Mouse (Mus musculus) NIH3T3 (cell line): ENCODE results near the gene Hoxd8.

Experiments
- DNase-seq: peaks from one replicate; pipeline ENCODE4 v3.0.0-alpha.2; 2012; ENCODE audit warnings: low read depth

The Hoxd8 gene

GRCm38 (mm10) chr2:74714881-74715280 lies 10.5 kb downstream of the Hoxd8 start:
- peak; percentile 82 for DNase-seq

DNA sequence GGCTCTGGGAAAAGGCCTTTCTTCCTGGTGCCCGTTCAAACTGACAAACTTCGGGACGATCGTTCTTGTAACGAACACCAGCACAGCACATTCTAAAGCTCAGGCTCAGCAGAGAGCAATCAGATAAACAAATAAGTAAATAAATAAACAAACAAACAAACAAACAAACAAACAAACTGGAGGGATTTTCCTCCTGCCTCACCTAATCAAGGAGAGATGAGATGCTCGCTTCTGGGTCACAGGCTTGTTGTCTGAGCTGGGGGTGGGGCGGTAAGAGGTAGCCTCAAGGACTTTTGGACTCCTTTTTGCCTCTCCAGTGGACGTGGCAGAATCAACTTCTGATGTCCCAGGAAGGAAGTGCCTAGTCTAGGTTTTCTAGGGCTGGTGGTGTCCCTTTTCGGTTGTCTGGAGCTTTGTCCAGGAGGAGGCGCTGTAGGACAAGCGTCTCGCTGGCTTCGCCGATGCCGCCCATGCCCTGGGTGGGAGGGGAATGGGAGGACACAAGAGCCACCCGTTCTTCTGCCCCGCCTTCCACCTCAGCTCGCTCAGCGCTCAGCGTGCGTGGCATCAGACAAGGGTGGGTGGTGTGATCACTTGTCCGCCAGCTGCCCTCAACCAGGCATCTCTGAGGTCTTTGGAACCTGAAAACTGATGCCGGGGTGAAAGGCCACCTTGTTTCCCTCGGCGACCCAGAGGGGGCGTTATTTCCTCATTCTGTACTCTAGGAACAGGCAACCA lies 11.3 kb downstream of the Hoxd8 start:
- DNase-seq, result peak; percentile 98

DNA sequence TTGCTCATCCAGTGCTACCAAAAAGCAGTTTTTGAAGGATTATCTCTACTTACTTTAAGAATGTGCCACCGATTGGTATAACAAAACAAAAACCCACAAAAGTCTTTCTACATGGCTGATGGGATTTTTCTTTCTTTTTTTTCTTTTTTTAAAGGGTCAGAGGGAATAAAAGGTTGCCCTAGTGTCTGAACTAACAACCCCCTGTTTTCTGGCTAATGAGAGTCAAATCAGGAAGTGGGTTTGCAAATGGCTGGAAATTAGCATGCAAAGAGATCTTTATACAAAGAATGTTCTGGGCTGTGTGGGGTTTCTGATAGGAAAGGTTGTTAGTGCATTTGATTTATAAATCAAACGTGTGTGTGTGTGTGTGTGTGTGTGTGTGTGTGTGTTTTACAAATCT lies 16.0 kb downstream of the Hoxd8 start:
- no peak for DNase-seq

DNA sequence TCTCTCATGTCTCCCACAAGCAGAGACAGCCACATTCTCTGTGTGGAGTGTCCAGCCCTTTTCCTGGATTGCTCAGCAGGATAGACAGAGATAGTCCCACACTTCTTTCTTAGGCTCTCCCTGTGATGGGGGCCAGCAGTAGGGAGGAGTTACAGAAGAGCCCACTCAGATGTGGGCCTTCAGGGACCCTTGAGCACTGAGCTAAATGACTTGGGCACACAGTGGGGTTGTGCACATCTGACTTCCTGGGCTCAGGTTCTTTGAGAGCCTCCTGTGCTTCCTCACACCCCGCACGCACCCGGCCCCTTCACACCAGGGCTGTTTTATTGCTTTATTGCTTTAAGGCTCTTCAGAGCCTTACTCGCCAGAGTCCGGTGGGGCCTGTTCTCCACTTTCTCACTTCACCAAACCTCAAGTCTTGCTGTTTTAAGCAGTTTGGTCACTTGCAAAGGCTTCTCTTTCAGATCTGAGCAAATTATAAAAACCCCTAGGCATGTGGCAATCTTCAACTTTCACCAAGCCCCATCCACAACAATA lies 16.6 kb downstream of the Hoxd8 start:
- no peak for DNase-seq

DNA sequence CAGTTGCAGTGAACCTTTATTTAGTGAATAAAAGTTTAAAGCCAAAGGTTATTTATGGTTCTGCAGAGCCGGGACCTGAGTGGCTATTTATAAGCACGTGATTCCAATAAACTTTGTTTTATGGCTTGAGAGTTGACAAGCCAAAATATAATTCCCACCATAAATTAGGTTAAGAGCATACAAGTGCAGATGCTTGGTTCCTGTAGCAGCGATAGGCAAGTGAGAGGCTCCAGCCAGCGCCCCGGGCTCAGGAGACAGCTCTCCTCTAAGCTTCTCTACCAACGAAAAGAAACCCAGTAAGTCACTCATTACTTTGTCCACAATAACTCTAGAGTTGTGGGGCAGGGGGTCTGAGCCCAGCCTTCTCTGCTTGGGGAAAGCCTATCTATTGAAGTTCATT lies 17.5 kb downstream of the Hoxd8 start:
- DNase-seq, result no peak

- DNase-seq, result no peak
Measured at GRCm38 (mm10) chr2:74722949-74723348, 18.5 kb downstream of the Hoxd8 start.

- DNase-seq, result peak; percentile 53
Measured at GRCm38 (mm10) chr2:74724244-74725015, 20.0 kb downstream of the Hoxd8 start.

DNA sequence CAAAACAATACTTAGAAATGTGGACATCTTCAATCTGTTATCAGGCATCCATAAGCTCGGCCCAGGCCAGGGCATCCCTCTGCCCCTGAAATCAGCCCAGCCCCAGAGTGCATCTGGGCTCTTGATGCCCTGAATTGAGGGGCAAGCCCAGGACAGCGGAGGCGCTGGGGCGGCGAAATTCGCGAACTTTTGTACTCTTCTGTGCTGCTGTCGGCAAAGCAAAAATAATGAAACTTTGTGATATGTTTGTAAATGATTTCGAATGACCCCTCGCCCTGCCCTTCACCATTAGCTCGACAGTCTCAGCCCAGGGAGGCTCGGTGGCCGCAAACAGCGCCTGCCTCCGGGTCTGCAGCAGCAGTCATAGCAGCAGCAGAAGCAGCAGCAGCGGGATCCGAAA lies 20.8 kb downstream of the Hoxd8 start:
- DNase-seq, result no peak

DNA sequence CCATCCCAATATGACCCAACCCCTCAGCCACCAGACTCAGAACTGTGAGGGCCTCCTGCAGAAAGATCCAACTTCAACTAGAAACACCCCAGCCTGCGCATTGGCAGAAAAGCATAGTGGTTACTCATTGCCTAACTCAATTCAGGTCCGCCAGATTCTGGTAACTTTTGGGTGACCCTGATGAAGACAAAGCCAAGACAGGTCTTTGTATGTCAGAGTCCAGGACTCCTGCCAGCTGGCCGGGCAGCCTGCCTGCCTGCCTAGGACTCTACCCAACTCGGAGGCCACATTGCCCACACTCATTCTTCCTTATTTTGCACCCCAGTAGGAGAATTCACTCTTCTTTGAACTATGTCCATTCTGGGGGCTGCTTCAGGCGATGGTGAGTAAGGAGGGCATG lies 22.1 kb downstream of the Hoxd8 start, which contains the start of gene Gm28230:
Gm28230 (plus strand) TSS at position 178 of the 400 bp plus-strand sequence.
- peak; percentile 43 for DNase-seq

- DNase-seq, result no peak
Measured at GRCm38 (mm10) chr2:74726973-74727639, 22.7 kb downstream of the Hoxd8 start.

DNA sequence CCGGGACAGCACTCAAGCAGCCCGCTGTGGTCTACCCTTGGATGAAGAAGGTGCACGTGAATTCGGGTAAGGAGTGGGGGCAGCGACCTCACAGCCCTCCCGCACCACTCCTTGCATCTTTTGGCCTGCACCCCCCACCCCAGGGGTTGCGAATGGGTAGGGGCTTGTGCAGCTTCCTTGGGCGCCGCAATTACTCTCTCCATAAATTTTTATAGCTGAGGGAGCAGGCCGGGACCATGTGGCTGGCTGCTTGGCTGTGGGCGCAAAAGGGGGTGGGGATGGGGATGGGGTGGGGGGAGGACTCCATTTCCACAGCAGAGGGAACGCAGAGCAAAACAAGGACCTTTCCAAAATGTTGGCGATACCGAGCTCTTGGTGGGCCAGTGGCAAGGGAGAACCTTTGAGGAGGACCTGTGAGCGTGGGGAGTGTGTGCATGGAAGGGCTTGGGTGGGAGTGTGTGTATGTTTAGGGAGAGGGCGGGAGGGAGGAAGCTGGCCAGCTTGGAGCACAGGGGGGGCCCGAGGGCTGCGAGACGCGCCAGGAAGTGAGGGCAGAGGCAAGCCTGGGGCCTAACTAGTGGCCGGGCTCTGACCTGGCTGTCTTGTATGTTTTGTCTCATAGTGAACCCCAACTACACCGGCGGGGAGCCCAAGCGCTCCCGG lies 23.4 kb downstream of the Hoxd8 start:
- no peak for DNase-seq

DNA sequence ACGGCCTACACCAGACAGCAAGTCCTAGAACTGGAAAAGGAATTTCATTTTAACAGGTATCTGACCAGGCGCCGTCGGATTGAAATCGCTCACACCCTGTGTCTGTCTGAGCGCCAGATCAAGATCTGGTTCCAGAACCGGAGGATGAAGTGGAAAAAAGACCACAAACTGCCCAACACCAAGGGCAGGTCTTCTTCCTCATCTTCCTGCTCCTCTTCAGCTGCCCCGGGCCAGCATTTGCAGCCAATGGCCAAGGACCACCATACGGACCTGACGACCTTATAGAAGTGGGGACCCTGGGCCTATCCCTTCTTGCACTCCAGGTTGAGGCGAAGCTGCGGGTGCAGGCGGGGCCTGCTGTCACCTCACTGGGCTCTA lies 23.9 kb downstream of the Hoxd8 start:
- no peak for DNase-seq

DNA sequence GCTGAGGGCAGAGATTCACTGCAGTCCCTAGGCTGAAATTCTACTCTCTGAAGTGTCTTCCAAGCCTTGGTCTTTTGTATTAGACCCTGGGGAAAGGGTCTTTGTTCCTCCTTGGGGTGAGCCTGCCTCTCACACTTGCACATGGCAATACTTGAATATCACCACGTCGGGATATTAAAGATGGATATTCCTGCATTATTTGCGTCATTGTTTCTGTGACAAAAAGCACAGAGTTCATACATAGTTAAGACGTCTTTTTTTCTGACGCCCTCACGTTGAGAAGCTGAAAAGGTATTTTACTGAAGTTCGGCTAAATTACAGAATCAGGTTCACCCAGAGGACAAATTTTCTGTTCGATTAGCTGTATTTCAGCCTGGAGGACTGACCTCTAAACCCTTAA lies 25.9 kb downstream of the Hoxd8 start:
- DNase-seq, result no peak

- no peak for DNase-seq
Measured at GRCm38 (mm10) chr2:74731055-74731454, 26.6 kb downstream of the Hoxd8 start.

GRCm38 (mm10) chr2:74731799-74732512 lies 27.5 kb downstream of the Hoxd8 start:
- no peak for DNase-seq

GRCm38 (mm10) chr2:74732513-74733316 lies 28.3 kb downstream of the Hoxd8 start:
- DNase-seq, result no peak

GRCm38 (mm10) chr2:74733317-74733661 lies 28.9 kb downstream of the Hoxd8 start:
- DNase-seq, result no peak

DNA sequence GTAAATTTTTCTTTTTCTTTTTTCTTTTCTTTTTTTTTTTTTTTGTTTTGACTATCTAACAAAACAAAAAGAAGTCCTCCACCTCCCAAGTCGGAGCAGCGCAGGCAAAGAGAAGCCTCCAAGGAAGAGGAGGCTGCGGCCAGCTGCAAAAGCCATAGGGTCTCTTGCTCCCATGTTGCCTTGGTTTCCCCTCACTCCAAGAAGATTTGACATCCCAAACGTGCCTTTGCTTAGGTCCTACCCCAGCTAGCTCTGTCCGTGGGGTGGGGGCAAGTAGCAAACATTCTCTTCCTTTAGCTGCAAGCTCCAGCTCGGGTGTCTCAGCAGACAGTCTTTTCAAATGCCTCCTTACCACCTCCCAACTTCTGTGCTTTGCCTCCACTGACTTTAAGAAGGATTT lies 29.4 kb downstream of the Hoxd8 start:
- no peak for DNase-seq

- no peak for DNase-seq
Measured at GRCm38 (mm10) chr2:74734451-74734850, 30.0 kb downstream of the Hoxd8 start.

DNA sequence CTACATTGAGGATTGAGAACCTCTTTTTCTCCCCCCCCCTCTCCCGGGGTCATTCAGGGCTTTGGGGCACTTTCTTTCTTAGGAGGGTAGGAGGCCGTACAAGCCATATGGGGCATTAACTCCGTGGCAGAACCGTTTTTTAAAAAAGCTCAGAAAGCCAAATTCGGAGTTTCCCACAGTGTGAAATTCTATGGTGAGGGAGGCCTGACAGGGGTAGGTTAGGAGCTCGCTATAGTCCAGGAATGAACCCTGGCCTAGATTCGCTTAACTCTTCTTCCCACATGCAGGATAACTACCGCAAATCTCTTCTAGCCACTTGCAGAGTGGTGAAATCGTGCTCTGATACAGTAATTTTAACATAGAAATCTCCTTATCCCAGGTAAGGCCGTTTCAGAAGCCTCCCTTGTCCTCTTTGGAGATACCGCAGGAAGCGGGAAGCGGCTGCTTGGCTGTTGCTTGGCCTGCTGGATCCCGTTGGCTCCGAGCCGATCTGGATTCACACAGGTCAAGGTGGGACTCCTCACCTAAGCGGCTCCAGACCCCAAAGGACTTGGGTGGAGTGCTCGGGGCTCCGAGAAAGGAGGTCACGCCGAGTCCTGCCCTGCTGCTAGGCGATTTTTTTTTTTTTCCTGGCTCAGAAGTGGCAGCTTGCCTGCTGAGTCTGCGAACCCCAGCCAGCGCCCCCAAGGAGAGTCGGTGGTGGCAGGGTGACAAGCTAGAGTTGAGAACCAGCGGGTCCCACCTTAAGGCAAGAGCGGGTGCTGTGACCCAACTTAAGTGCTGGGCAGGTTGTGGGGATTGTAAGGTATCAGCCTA lies 30.8 kb downstream of the Hoxd8 start:
- DNase-seq, result no peak
